Mouse (Mus musculus) cerebellum, postnatal 4 days (tissue): ENCODE measurements at regions not wholly inside any gene's neighbourhood (a gene's known extent, or its start where the extent isn't known, plus 50 kb on each side); places are given as distances from the start of the nearest gene placed in this dataset.

Experiments used
- DNase-seq, 2 experiments: peaks; one replicate each; pipeline ENCODE4 v3.0.0; 2022; ENCODE audit warnings: low spot score in 2 of 2, mixed read lengths in 1 of 2

GRCm38 (mm10) chr12:25344354-25344753 is 247.4 kb upstream of the Id2 start:
- DNase-seq: peak in 1 of 2 experiments; percentile 9

- DNase-seq: no peak
Measured at GRCm38 (mm10) chr12:25338771-25339170, 241.8 kb upstream of the Id2 start.

- DNase-seq: no peak
Measured at GRCm38 (mm10) chr12:25335930-25336329, 239.0 kb upstream of the Id2 start.

- DNase-seq: no peak
Measured at GRCm38 (mm10) chr12:25335069-25335468, 238.1 kb upstream of the Id2 start.

- peak in 1 of 2 experiments; percentile 6 for DNase-seq
Measured at GRCm38 (mm10) chr12:25332384-25333035, 235.6 kb upstream of the Id2 start.

GRCm38 (mm10) chr12:25330004-25330708 is 233.2 kb upstream of the Id2 start:
- DNase-seq: no peak

GRCm38 (mm10) chr12:25325901-25326300 is 229.0 kb upstream of the Id2 start:
- DNase-seq: no peak

GRCm38 (mm10) chr12:25323171-25323570 is 226.2 kb upstream of the Id2 start:
- no peak for DNase-seq

- no peak for DNase-seq
Measured at GRCm38 (mm10) chr12:25320262-25320767, 223.4 kb upstream of the Id2 start.

- no peak for DNase-seq
Measured at GRCm38 (mm10) chr12:25319846-25320245, 222.9 kb upstream of the Id2 start.

GRCm38 (mm10) chr12:25318072-25318671 is 221.2 kb upstream of the Id2 start:
- no peak for DNase-seq

- no peak for DNase-seq
Measured at GRCm38 (mm10) chr12:25315969-25316368, 219.0 kb upstream of the Id2 start.

GRCm38 (mm10) chr12:25313212-25313611 is 216.3 kb upstream of the Id2 start:
- DNase-seq: no peak

- DNase-seq: no peak
Measured at GRCm38 (mm10) chr12:25312390-25312789, 215.4 kb upstream of the Id2 start.

- no peak for DNase-seq
Measured at GRCm38 (mm10) chr12:25311728-25312127, 214.8 kb upstream of the Id2 start.

- no peak for DNase-seq
Measured at GRCm38 (mm10) chr12:25310293-25310946, 213.5 kb upstream of the Id2 start.

- no peak for DNase-seq
Measured at GRCm38 (mm10) chr12:25309234-25309633, 212.3 kb upstream of the Id2 start.

GRCm38 (mm10) chr12:25305764-25306653 is 209.1 kb upstream of the Id2 start:
- DNase-seq: no peak

GRCm38 (mm10) chr12:25304820-25305511 is 208.0 kb upstream of the Id2 start:
- DNase-seq: peak in 1 of 2 experiments; percentile 8

- no peak for DNase-seq
Measured at GRCm38 (mm10) chr12:25303500-25304050, 206.6 kb upstream of the Id2 start.
